Mouse (Mus musculus) embryonic facial prominence, embryonic 14.5 days (tissue): ENCODE results near the gene Kalrn. TPM values are rescaled to one million over a fixed set of nuclear protein-coding genes. Genes with fewer than 3 reads are reported as not detected.

ENCODE experiments used
- ATAC-seq: fragments of 200-750 bp; cut with Nextera tagmentation; 2 replicates; pipeline ENCODE4 v1.8.0; 2017; ENCODE audit warnings: low read depth, moderate number of reproducible peaks, moderate TSS enrichment
- DNase-seq: peaks from one replicate; pipeline ENCODE4 v3.0.0-alpha.2; 2015; ENCODE audit warnings: low spot score
- H3K27ac ChIP-seq: fragments of 300-500 bp; sonication (generic); replicated peaks from 2 replicates; pipeline ENCODE4 v1.5.1; 2014; ENCODE audit warnings: low read depth, mild to moderate bottlenecking, low read length, moderate library complexity
- H3K27me3 ChIP-seq: fragments of 300-500 bp; sonication (generic); replicated peaks from 2 replicates; pipeline ENCODE4 v1.6.1; 2014; ENCODE audit warnings: low read length; ENCODE audit not compliant: control insufficient read depth, insufficient read depth
- H3K36me3 ChIP-seq: fragments of 300-500 bp; sonication (generic); 2 replicates; pipeline ENCODE4 v1.6.1; 2014; ENCODE audit warnings: low read length, mixed read lengths; ENCODE audit not compliant: control insufficient read depth, insufficient read depth
- H3K4me1 ChIP-seq: fragments of 300-500 bp; sonication (generic); 2 replicates; pipeline ENCODE4 v1.6.1; 2014; ENCODE audit warnings: antibody characterized with exemption, low read length; ENCODE audit not compliant: control insufficient read depth, insufficient read depth
- H3K4me2 ChIP-seq: fragments of 300-500 bp; sonication (generic); 2 replicates; pipeline ENCODE4 v1.6.1; 2014; ENCODE audit warnings: low read depth, mild to moderate bottlenecking, low read length, moderate library complexity, mixed read lengths
- H3K4me3 ChIP-seq: fragments of 300-500 bp; sonication (generic); 2 replicates; pipeline ENCODE4 v1.5.1; 2014; ENCODE audit warnings: low read depth, mild to moderate bottlenecking, low read length
- H3K9ac ChIP-seq: fragments of 300-500 bp; sonication (generic); 2 replicates; pipeline ENCODE4 v1.6.1; 2014; ENCODE audit warnings: low read depth, mild to moderate bottlenecking, low read length, moderate library complexity, mixed read lengths
- H3K9me3 ChIP-seq: fragments of 300-500 bp; sonication (generic); 2 replicates; pipeline ENCODE4 v1.6.1; 2016; ENCODE audit warnings: low read length; ENCODE audit not compliant: control insufficient read depth
- WGBS: fragments of 180-500 bp; shearing (Covaris S2); extraction: QIAGEN DNeasy Blood & Tissue Kit; methylation state at CpG from one replicate; pipeline ENCODE4 v1.1.7; 2014; 5-methylcytosine and 5-hydroxymethylcytosine counted together
- polyA plus RNA-seq: library from polyadenylated mRNA; unstranded; fragments of >200 nt; fragmentation: Nextera tagmentation; extraction: Ambion mirVana; gene quantifications from 2 replicates; pipeline ENCODE4 v1.2.1, GENCODE M21; 2014

Kalrn gene
- polyA plus RNA-seq, 1 experiment from 2014 or later, result 12.2 TPM

- no peak for ATAC-seq
- DNase-seq, result peak; percentile 28
- H3K4me3 ChIP-seq, result no peak overlapping the region
- H3K4me2 ChIP-seq, result no peak overlapping the region
- H3K9ac ChIP-seq, result no peak overlapping the region
- 81% methylated on average over 4 of the region's 4 CpGs for whole genome bisulfite sequencing
- H3K27me3 ChIP-seq, result no peaks in the 10 kb centered on the region
- H3K9me3 ChIP-seq, result no peaks in the 10 kb centered on the region
- H3K36me3 ChIP-seq, result no peaks in the 10 kb centered on the region
- peaks cover 5% of the 10 kb centered on the region; the same call in 1 of the 2 replicates for H3K4me1 ChIP-seq
- no peak overlapping the region for H3K27ac ChIP-seq
These were observed 61.0 kb downstream of the Kalrn start for GRCm38 (mm10) chr16:34512326-34512725.

- H3K9me3 ChIP-seq, result no peaks in the 10 kb centered on the region
- H3K4me2 ChIP-seq, result no peak overlapping the region
- ATAC-seq, result no peak
- H3K9ac ChIP-seq, result no peak overlapping the region
- WGBS, result 72% methylated on average over 1 of the region's 1 CpGs
- no peaks in the 10 kb centered on the region for H3K36me3 ChIP-seq
- H3K4me1 ChIP-seq, result no peaks in the 10 kb centered on the region
- no peak overlapping the region for H3K27ac ChIP-seq
- H3K4me3 ChIP-seq, result no peak overlapping the region
- no peak for DNase-seq
- no peaks in the 10 kb centered on the region for H3K27me3 ChIP-seq
These were observed 65.2 kb downstream of the Kalrn start for GRCm38 (mm10) chr16:34508125-34508524.

- Histone ChIP-seq H3K9ac (no peak overlapping the region), H3K27me3 (no peaks in the 10 kb centered on the region), H3K9me3 (no peaks in the 10 kb centered on the region), H3K4me2 (no peak overlapping the region), H3K4me1 (peaks cover 7% of the 10 kb centered on the region), H3K27ac (no peak overlapping the region), H3K36me3 (no peaks in the 10 kb centered on the region), H3K4me3 (no peak overlapping the region)
- DNase-seq (no peak), ATAC-seq (no peak)
- 79% methylated on average over 2 of the region's 2 CpGs for whole genome bisulfite sequencing
These were observed 67.3 kb downstream of the Kalrn start for GRCm38 (mm10) chr16:34506048-34506447.

GRCm38 (mm10) chr16:34504250-34504649 lies 69.1 kb downstream of the Kalrn start:
- H3K4me3 ChIP-seq, result no peak overlapping the region
- no peak overlapping the region for H3K9ac ChIP-seq
- no peak for ATAC-seq
- DNase-seq, result no peak
- 85% methylated on average over 10 of the region's 10 CpGs for WGBS
- peaks cover 7% of the 10 kb centered on the region for H3K4me1 ChIP-seq
- H3K27ac ChIP-seq, result no peak overlapping the region
- no peaks in the 10 kb centered on the region for H3K36me3 ChIP-seq
- H3K9me3 ChIP-seq, result no peaks in the 10 kb centered on the region
- no peaks in the 10 kb centered on the region for H3K27me3 ChIP-seq
- H3K4me2 ChIP-seq, result no peak overlapping the region

GRCm38 (mm10) chr16:34502110-34502509 lies 71.2 kb downstream of the Kalrn start:
- Histone ChIP-seq H3K9ac (no peak overlapping the region), H3K27me3 (no peaks in the 10 kb centered on the region), H3K27ac (no peak overlapping the region), H3K4me3 (no peak overlapping the region), H3K9me3 (0 out of 2 replicates have a peak, but pooled peaks cover 1% of the 10 kb centered on the region), H3K36me3 (0 out of 2 replicates have a peak, but pooled peaks cover under 1% of the 10 kb centered on the region), H3K4me1 (peaks cover 7% of the 10 kb centered on the region), H3K4me2 (no peak overlapping the region)
- ATAC-seq (no peak), DNase-seq (peak; percentile 36)

GRCm38 (mm10) chr16:34494741-34495140 lies 78.6 kb downstream of the Kalrn start:
- WGBS, result 92% methylated on average over 1 of the region's 1 CpGs
- Histone ChIP-seq H3K9me3 (0 out of 2 replicates have a peak, but pooled peaks cover 5% of the 10 kb centered on the region), H3K4me3 (no peak overlapping the region), H3K4me1 (peaks cover 26% of the 10 kb centered on the region), H3K9ac (no peak overlapping the region), H3K36me3 (0 out of 2 replicates have a peak, but pooled peaks cover 4% of the 10 kb centered on the region), H3K27ac (no peak overlapping the region), H3K4me2 (no peak overlapping the region), H3K27me3 (no peaks in the 10 kb centered on the region)
- no peak for ATAC-seq
- DNase-seq, result no peak

GRCm38 (mm10) chr16:34493914-34494313 lies 79.4 kb downstream of the Kalrn start:
- ATAC-seq (no peak), DNase-seq (peak; percentile 40)
- H3K4me2 ChIP-seq, result no peak overlapping the region
- no peak overlapping the region for H3K27ac ChIP-seq
- H3K27me3 ChIP-seq, result no peaks in the 10 kb centered on the region
- 0 out of 2 replicates have a peak, but pooled peaks cover 5% of the 10 kb centered on the region for H3K9me3 ChIP-seq
- H3K9ac ChIP-seq, result no peak overlapping the region
- peaks cover 26% of the 10 kb centered on the region for H3K4me1 ChIP-seq
- 0 out of 2 replicates have a peak, but pooled peaks cover 4% of the 10 kb centered on the region for H3K36me3 ChIP-seq
- WGBS, result 20% methylated on average over 3 of the region's 3 CpGs
- no peak overlapping the region for H3K4me3 ChIP-seq

- Histone ChIP-seq H3K4me1 (peaks cover 27% of the 10 kb centered on the region), H3K27ac (no peak overlapping the region; the same call in 1 of the 2 replicates), H3K36me3 (no peaks in the 10 kb centered on the region), H3K27me3 (no peaks in the 10 kb centered on the region), H3K9ac (no peak overlapping the region), H3K9me3 (no peaks in the 10 kb centered on the region), H3K4me3 (no peak overlapping the region), H3K4me2 (no peak overlapping the region)
- WGBS, result 77% methylated on average over 8 of the region's 8 CpGs
- ATAC-seq, result no peak
- DNase-seq, result no peak
These were observed 82.1 kb downstream of the Kalrn start for GRCm38 (mm10) chr16:34491225-34491624.

GRCm38 (mm10) chr16:34490506-34490905 lies 82.8 kb downstream of the Kalrn start:
- Histone ChIP-seq H3K27ac (no peak overlapping the region), H3K9ac (no peak overlapping the region), H3K4me3 (no peak overlapping the region), H3K36me3 (no peaks in the 10 kb centered on the region), H3K4me1 (peaks cover 32% of the 10 kb centered on the region), H3K4me2 (peak overlapping the region; percentile 1; the same call in 1 of the 2 replicates), H3K27me3 (no peaks in the 10 kb centered on the region), H3K9me3 (no peaks in the 10 kb centered on the region)
- ATAC-seq (peak; percentile 49; the same call in 1 of the 2 replicates), DNase-seq (peak; percentile 51)
- WGBS, result 37% methylated on average over 8 of the region's 8 CpGs
